Mouse (Mus musculus): ENCODE results near the gene Aacs.
A peak's percentile ranks its signal among the peaks of the same experiment; 100 is the strongest.

The Aacs gene

DNA sequence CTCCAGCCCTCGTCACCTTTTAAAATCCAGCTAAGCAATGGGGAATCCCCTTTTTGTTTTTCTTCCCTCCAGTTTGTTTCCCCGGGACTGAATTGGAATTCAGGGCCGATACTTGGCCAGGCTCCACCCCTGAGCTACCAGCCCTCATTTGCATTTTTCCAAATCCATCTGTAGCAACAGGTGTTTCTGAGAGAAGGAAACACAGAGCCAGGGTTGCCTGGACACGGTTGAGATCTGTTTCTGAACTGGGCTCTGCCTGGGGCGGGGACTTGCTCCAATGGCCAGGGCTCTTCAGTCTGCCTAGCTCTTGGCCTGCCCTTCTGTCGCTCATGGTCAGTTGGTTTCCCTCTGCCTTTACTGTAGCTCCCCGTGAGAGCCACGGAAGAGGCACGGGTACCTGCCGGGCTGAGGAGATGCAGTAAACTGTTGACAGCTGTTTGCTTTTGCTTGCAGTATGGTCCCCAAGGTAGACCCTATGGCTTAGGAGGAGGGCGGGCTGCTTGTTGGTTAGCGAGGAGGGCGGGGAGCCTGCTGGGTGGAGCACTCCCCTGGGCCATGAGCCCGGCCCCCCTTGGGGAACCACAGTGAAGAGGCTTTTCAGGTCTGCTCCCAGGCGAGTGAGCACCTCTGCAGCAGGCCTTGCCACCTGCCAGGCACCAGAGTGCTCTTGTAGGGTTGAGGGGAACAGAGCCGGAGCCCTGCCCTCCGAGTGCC, 16.9 kb downstream of the Aacs start:
- no peak for DNase-seq (ENCODE audit: inconsistent age in 2 of 2, low spot score in 1 of 2)

- DNase-seq (ENCODE audit: inconsistent age in 2 of 2, low spot score in 1 of 2), result no peak
These were observed 17.4 kb downstream of the Aacs start for GRCm38 (mm10) chr5:125493093-125493423.

GRCm38 (mm10) chr5:125495655-125496054, 20.0 kb downstream of the Aacs start:
- peak in 1 of 2 experiments; percentile 77 for DNase-seq (ENCODE audit: inconsistent age in 2 of 2, low spot score in 1 of 2)

DNA sequence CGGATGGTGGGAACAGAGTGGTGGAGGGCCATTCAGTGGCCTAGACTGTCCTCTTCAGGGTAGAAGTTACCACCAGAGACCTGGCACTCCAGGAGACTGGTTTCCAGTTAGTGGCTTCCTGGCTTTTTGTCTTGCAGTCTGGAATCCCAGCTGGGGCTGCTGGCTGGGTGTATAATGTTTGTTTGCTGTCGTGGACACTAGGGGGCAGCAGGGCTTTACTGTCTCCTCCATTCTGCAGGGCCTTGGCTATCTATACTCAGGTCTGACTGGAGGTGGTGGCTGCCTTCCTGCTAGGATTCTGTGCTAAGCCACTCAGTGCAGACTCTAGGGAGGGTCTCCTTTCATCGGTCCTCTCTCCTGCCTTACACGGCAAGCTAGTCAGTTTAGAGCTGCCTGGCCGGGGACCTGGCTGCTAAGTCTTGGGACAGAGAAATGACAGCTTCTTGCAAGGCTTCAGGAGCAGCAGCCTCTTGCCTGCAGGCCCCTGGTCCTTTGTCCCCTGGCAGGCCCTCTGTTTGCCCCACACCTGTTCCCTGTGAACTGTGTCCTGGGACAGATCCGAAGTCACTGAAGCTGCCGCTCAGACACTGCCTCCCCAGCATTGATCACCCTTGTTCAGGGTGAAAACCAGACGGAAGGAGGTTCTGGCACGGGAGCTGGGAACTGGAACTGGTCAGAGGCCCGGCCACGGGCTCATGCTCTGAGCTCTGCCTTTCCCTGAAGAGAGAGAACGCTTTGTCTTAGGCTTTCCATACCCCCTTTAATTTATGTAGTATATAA, 22.4 kb downstream of the Aacs start:
- peak; percentile 55 to 87 for DNase-seq (ENCODE audit: inconsistent age in 2 of 2, low spot score in 1 of 2)

GRCm38 (mm10) chr5:125501505-125501904, 25.9 kb downstream of the Aacs start:
- no peak for DNase-seq (ENCODE audit: inconsistent age in 2 of 2, low spot score in 1 of 2)

DNA sequence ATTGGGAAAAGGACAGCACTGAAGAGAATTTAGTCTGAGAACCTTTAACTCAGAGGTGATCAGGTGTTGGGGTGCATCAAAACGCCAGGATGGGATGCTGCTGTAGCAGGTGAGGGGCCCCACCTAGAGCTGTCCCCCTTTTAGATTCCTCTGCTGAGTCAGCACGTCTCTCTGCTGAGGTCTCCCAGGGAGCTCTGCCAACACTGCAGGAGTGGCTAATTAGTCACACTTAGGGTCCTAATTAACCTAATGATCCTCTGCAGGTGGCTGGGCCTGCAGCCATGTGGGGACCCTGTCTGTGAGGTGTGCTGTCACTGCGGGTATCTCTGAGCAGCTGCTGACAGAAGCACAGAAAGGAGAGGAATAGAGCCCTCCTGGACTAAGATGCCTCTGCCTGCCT, 26.6 kb downstream of the Aacs start:
- no peak for DNase-seq (ENCODE audit: inconsistent age in 2 of 2, low spot score in 1 of 2)

DNA sequence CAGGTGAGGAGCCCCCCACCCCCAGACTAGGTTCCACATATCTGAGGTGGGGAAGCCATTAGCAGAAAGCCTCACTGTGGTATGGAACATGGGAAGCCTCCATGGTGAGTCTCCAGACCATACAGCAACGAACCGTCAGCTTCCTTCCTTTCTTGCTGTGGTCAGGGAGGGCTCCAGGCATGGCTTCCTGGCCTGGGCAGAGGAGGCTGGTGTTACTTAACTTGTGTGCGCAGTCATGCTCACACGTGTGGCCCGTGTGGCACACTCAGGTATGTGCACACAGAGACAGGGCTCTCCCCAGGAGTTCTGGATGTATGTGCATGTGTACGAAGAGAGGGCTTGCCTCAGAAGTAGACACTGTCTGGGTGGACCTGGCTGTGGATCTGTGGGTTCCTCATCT, 28.0 kb downstream of the Aacs start:
- no peak for DNase-seq (ENCODE audit: inconsistent age in 2 of 2, low spot score in 1 of 2)

GRCm38 (mm10) chr5:125504692-125505091, 29.1 kb downstream of the Aacs start:
- no peak for DNase-seq (ENCODE audit: inconsistent age in 2 of 2, low spot score in 1 of 2)

GRCm38 (mm10) chr5:125505968-125506367, 30.4 kb downstream of the Aacs start:
- no peak for DNase-seq (ENCODE audit: inconsistent age in 2 of 2, low spot score in 1 of 2)

- DNase-seq (ENCODE audit: inconsistent age in 2 of 2, low spot score in 1 of 2), result no peak
These were observed 32.0 kb downstream of the Aacs start for GRCm38 (mm10) chr5:125507582-125507981.

DNA sequence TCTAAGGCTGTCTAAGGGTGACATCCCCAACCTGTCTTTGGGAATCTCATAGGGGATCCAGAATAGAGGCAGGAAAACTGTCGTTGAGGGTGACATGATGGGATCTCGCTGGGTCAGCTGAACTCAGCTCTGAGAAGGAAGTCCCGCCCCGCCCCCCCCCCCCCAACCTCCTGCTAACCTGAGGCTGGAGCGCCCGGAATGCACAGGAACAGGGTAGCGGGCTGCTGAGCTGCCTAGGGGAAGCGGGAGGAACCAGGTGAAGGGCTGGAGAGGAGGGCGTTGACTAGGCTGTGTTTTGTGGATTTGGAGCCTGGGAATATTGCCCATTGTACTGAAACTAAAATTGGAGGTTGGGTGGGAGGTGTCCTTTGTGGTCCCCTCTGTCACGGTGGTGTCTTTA, 32.4 kb downstream of the Aacs start:
- DNase-seq (ENCODE audit: inconsistent age in 2 of 2, low spot score in 1 of 2), result no peak

DNA sequence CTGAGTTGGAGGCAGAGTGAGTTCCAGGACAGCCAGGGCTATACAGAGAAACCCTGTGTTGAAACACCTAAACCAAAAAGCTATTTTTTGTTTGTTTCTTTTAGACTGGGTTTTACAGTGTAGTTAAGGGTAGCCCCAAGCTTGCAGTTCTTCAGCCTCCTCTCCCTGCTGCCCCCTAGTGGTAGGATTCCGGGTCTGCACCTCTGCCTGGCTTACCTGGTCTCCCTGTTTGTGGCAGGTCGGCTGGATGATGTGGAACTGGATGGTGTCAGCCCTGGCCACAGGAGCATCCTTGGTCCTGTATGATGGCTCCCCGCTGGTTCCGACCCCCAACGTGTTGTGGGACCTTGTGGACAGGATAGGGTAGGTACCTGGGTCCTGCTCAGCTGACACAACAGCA, 33.9 kb downstream of the Aacs start:
- DNase-seq (ENCODE audit: inconsistent age in 2 of 2, low spot score in 1 of 2), result peak in 1 of 2 experiments; percentile 73

DNA sequence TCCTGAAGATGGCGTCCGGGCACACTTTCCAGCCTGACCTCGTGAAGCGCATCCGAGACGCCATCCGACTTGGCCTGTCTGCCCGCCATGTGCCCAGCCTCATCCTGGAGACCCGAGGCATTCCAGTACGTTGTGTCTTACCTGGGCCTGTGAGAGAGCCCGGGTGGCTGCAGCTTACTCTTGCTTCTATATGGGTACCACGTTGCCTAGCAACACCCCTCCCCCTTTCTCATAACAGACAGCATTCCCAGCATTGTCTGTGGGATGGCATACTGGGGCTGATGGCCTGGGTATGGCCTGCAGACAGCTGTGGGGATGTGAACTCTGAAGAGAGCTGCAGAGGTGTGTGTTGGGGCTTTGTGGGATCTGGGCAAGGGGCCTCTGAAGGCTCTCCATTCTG, 39.4 kb downstream of the Aacs start:
- DNase-seq (ENCODE audit: inconsistent age in 2 of 2, low spot score in 1 of 2), result no peak

- DNase-seq (ENCODE audit: inconsistent age in 2 of 2, low spot score in 1 of 2), result peak in 1 of 2 experiments; percentile 56
These were observed 43.0 kb downstream of the Aacs start for GRCm38 (mm10) chr5:125518640-125519039.

- DNase-seq (ENCODE audit: inconsistent age in 2 of 2, low spot score in 1 of 2), result peak; percentile 27 to 72
These were observed 45.4 kb downstream of the Aacs start for GRCm38 (mm10) chr5:125520930-125521590.

GRCm38 (mm10) chr5:125523361-125523760, 47.7 kb downstream of the Aacs start:
- DNase-seq (ENCODE audit: inconsistent age in 2 of 2, low spot score in 1 of 2), result no peak

GRCm38 (mm10) chr5:125525516-125525915, 49.9 kb downstream of the Aacs start:
- DNase-seq (ENCODE audit: inconsistent age in 2 of 2, low spot score in 1 of 2), result peak in 1 of 2 experiments; percentile 65

- peak in 1 of 2 experiments; percentile 46 for DNase-seq (ENCODE audit: inconsistent age in 2 of 2, low spot score in 1 of 2)
These were observed 50.9 kb downstream of the Aacs start for GRCm38 (mm10) chr5:125526464-125526863.

- DNase-seq (ENCODE audit: inconsistent age in 2 of 2, low spot score in 1 of 2), result peak; percentile 49 to 90
These were observed 53.5 kb downstream of the Aacs start for GRCm38 (mm10) chr5:125529109-125529508.

GRCm38 (mm10) chr5:125531634-125532033, 56.0 kb downstream of the Aacs start, which contains the start of gene Tmem132b:
Tmem132b (plus strand) TSS chr5:125531774.
- peak in 1 of 2 experiments; percentile 27 for DNase-seq (ENCODE audit: inconsistent age in 2 of 2, low spot score in 1 of 2)

DNA sequence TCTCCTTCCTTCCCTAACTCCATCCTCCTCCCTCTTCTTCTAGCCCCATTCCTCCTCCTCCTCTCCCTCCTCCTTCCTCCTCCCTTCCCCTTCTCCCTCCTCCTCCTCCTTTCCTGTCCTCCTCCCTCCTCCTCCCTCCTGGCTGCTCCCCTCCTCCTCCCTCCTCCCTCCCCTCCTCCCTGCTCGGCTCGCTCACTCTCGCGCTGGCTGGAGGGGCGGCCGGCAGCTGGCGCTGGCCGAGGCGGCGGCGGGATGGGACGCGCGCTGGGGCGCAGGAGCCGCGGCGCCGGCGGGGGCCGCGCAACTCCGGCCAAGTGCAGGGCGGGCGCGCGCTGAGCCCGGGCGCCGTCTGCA, 56.6 kb downstream of the Aacs start:
- peak in 1 of 2 experiments; percentile 44 for DNase-seq (ENCODE audit: inconsistent age in 2 of 2, low spot score in 1 of 2)
